Mouse (Mus musculus) embryonic stem cell, embryonic (primary cell): ENCODE data around the gene Adgrg3.

Experiments used
- CTCF ChIA-PET, 4 experiments: fragments of 300-600 bp in 2 of 4; fragments of 350-600 bp in 2 of 4; sonication (Branson Sonifier 250); formaldehyde crosslinking; loops; one replicate each; lab custom pipeline; 2022; ENCODE audit warnings: inconsistent platforms in 2 of 4; lab: Charles Lee
- POLR2A ChIA-PET, 4 experiments: fragments of 300-600 bp in 2 of 4; fragments of 350-600 bp in 2 of 4; sonication (Branson Sonifier 250); formaldehyde crosslinking; loops; one replicate each; lab custom pipeline; 2022; ENCODE audit warnings: antibody characterized with exemption in 4 of 4, inconsistent platforms in 1 of 4; lab: Charles Lee

Gene Adgrg3

DNA sequence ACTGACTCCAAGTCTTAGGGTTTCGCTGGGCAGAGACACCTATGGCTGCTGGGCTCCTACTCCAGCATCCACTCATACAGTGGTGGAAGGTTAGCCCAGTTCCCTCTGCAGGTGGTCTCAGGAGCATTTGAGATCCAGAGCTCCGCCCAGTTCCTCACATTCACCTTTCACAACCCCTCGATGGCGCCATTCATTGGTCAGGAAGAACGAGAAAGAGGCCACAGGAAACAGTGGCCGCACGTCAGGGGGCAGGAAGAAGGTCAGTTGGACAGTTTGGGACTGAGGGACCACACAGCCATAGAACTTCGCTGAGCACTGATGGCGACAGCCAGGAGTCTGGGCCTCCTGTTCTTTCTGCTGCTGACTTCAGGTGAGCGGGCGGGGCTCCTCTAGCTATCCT, at the start of gene Adgrg3:
TSS of gene Adgrg3 (plus strand) at position 242 of the 400 bp plus-strand sequence.
- POLR2A ChIA-PET: no interaction called here
- CTCF ChIA-PET: interaction anchor here in 1 of 4 experiments (0.6 kb wide), 1 partner anchor 43 kb away, joined by 4 read pairs; the partner anchor contains the start of gene Adgrg1

GRCm38 (mm10) chr8:94973270-94973669, 44.2 kb upstream of the Adgrg3 start:
- ChIA-PET POLR2A (interaction anchor here in 1 of 4 experiments (1.1 kb wide), 1 partner anchor 49 kb away, joined by 3 read pairs; the partner anchor contains the start of gene Adgrg5), CTCF (interaction anchor here in 2 of 4 experiments (0.7 to 2.2 kb wide), 5 partner anchors 18 to 282 kb away, joined by 3 to 7 read pairs (median 6); no protein-coding TSS in a partner anchor)

GRCm38 (mm10) chr8:94973786-94974185, 43.7 kb upstream of the Adgrg3 start:
- ChIA-PET POLR2A (interaction anchor here in 2 of 4 experiments (0.7 to 1.1 kb wide), 3 partner anchors 9 to 75 kb away, joined by 3 to 4 read pairs (median 3); partner anchors contain the start of gene Adgrg5 (in 1 of the 2)), CTCF (interaction anchor here in 2 of 4 experiments (0.7 to 2.2 kb wide), 5 partner anchors 19 to 281 kb away, joined by 3 to 7 read pairs (median 6); no protein-coding TSS in a partner anchor)

GRCm38 (mm10) chr8:94974467-94975165, 42.9 kb upstream of the Adgrg3 start, which contains the start of gene Adgrg1:
TSS of gene Adgrg1 (plus strand) at chr8:94974751.
- POLR2A ChIA-PET: interaction anchor here (0.7 to 4.5 kb wide), 8 partner anchors 8 to 167 kb away, joined by 3 to 24 read pairs (median 3); partner anchors contain the start of gene Adgrg5 (in 1 of the 4)

DNA sequence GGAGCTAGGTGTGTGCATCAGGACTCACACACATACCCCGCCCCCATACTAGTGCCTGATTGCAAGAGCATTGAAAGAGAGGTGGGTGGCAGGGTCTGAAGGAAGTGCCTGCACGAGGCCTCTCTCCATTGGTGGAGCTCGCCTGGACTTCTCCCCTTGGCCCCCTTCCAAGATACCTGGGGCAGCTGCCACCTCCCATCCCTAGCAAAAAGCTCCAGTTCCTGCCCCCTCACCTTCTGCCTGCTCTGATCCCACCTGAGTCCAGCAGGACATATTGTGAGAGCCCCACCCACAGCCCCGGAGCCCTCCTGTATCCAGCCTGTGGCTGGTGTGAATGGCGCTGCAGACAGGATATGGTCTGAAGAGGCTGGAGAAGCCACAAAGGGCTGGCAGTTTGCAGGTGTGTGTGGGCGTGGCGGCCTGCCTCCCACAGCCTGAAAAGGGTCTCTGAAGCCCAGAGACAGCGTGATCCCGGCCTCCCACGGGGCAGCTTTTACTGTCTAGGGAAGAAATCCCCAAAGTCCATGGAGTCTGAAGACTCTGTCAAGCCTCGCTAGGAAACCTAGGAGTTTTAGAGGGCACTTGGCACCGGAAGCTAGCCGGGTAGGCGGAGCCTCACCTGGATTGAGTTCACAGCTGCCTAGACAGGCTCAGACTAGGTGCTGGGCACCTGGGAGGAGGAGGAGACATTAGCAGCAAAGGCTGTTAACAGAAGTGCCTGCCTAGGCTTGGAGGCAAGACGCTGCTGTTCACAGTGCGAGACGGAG, 40.7 kb upstream of the Adgrg3 start:
- POLR2A ChIA-PET: interaction anchor here (0.5 to 4.5 kb wide), 20 partner anchors 8 to 117 kb away, joined by 3 to 24 read pairs (median 4); partner anchors contain the start of gene Katnb1 (in 1 of the 4)
- CTCF ChIA-PET: interaction anchor here (0.5 to 3.8 kb wide), 16 partner anchors 8 to 278 kb away, joined by 3 to 21 read pairs (median 4); no protein-coding TSS in a partner anchor

More at GRCm38 (mm10) chr8:94974467-94975165, 42.9 kb upstream of the Adgrg3 start, which contains the start of gene Adgrg1:
- CTCF ChIA-PET: interaction anchor here in 3 of 4 experiments (0.5 to 2.2 kb wide), 8 partner anchors 9 to 67 kb away, joined by 3 to 7 read pairs (median 5); partner anchors contain the start of gene Adgrg3 (in 1 of the 3)

DNA sequence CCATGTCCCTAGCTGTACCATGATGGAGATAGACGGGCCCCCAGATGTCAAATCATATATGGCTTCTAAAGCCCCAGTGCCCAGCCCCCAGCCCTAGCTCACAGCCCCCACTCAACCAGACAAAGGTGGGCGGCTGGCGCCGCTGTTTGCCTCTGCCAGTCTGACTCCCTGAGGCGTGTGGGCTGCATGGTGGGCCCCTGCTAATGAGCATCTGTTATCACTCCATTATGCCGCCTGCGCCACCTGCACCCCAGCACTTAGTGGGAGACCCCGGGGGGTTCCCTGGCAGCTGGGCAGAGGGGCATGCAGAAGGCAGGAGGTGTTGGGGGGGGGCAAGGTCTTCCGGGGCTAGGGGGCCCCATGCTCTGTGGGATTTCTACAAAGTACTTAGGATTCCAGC, 39.4 kb upstream of the Adgrg3 start:
- CTCF ChIA-PET: interaction anchor here in 3 of 4 experiments (0.6 to 3.8 kb wide), 9 partner anchors 9 to 274 kb away, joined by 3 to 21 read pairs (median 4); no protein-coding TSS in a partner anchor

DNA sequence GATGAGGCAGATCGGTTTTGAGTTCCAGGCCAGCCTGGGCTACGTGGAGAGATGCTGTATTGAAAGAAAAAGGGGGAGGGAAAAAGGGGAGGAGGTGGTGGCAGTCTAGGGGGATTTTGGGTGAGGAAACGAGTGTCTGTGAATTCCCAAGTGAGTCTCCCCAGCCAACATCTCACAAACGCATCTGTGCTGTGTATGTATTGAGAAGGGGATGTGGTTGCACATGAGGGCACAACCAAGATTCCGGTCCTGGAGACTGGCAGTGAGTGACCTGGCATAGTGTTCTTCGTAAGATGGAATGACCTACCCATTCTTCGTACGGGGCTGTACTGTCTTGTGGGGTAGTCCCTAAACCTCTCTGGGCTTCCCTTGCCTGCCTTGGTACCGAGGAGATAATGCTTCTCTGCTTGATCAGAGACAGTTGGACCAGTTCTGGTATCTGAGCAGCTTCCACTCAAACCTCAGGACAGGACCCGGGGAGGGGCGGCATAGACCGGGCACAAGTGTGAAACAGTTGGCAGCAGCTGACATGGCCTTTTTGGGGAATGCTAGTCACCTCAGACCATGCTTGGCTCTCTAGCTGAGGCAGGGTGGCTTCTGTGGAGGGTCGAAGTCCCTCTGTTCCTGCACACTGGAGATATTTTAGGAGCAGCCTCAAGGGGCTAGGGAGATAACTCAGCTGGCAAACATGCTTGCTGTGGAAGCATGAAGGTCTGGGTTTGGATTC, 38.7 kb upstream of the Adgrg3 start:
- ChIA-PET CTCF (interaction anchor here in 3 of 4 experiments (0.9 to 3.8 kb wide), 5 partner anchors 10 to 29 kb away, joined by 3 to 21 read pairs (median 4); no protein-coding TSS in a partner anchor), POLR2A (interaction anchor here in 2 of 4 experiments (2.1 to 4.5 kb wide), 3 partner anchors 10 to 22 kb away, joined by 5 to 24 read pairs (median 7); no protein-coding TSS in a partner anchor)

More for the DNA sequence above, 39.4 kb upstream of the Adgrg3 start:
- POLR2A ChIA-PET: interaction anchor here in 3 of 4 experiments (0.6 to 4.5 kb wide), 9 partner anchors 8 to 29 kb away, joined by 4 to 24 read pairs (median 7); no protein-coding TSS in a partner anchor

DNA sequence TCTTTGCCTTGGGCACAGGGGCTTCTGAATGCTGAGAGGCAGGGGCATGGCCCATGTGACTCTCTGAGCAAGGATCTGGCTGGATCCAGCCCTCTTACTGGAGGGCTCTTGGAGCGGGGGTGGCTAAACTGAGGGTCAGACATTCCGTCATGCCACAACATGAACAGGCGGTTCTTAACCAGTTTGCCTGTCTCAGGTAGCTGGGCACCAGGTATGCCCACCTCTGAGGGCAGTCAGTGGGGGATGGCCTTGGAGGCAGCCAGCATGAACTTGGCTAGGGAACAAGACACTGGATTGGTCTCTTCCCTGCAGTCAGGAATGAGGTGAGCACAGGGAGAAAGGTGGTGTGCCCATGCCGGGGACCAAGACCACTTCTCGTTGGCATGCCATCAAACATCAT, 37.3 kb upstream of the Adgrg3 start:
- CTCF ChIA-PET: interaction anchor here in 2 of 4 experiments (0.5 to 0.7 kb wide), 3 partner anchors 20 to 488 kb away, joined by 3 to 7 read pairs (median 3); no protein-coding TSS in a partner anchor
- POLR2A ChIA-PET: no interaction called here

- ChIA-PET POLR2A (interaction anchor here in 1 of 4 experiments (0.9 kb wide), 1 partner anchor 20 kb away, joined by 3 read pairs; no protein-coding TSS in a partner anchor), CTCF (interaction anchor here (0.5 to 1.9 kb wide), 7 partner anchors 19 to 489 kb away, joined by 3 to 8 read pairs (median 4); no protein-coding TSS in a partner anchor)
Observed at GRCm38 (mm10) chr8:94980976-94981375, 36.5 kb upstream of the Adgrg3 start.

- POLR2A ChIA-PET: interaction anchor here in 1 of 4 experiments (0.9 kb wide), 1 partner anchor 19 kb away, joined by 3 read pairs; no protein-coding TSS in a partner anchor
- CTCF ChIA-PET: interaction anchor here in 3 of 4 experiments (0.9 to 1.9 kb wide), 4 partner anchors 19 to 32 kb away, joined by 3 to 8 read pairs (median 4); no protein-coding TSS in a partner anchor
Observed at GRCm38 (mm10) chr8:94981848-94982247, 35.6 kb upstream of the Adgrg3 start.

DNA sequence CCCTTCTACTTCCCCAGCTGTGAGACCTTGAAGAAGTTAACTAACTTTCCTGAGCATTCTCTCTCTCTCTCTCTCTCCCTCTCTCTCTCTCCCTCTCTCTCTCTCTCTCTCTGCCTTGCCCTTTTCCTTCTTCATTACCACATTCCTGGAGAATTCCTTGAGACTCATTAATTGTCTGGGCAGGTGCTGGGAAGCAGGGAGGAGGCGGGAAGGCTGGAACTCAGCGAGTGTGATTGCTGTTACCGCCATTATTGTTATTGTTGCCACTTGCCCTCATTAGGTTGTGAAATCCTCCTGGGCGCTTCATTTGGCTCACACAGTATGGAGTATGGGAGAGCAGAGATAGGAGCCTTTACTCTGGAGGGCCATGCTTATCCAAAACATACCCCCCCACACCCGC, 34.3 kb upstream of the Adgrg3 start:
- POLR2A ChIA-PET: interaction anchor here in 1 of 4 experiments (0.7 to 0.8 kb wide), 2 partner anchors 9 to 16 kb away, joined by 4 to 6 read pairs; partner anchors contain the start of gene Adgrg1
- CTCF ChIA-PET: interaction anchor here in 2 of 4 experiments (0.6 to 1.0 kb wide), 3 partner anchors 28 to 33 kb away, joined by 3 to 4 read pairs (median 3); no protein-coding TSS in a partner anchor

- POLR2A ChIA-PET: interaction anchor here in 3 of 4 experiments (0.7 to 1.3 kb wide), 4 partner anchors 9 to 14 kb away, joined by 3 to 4 read pairs (median 4); partner anchors contain the start of gene Adgrg1 (in 1 of the 3)
Observed at GRCm38 (mm10) chr8:94983881-94984516, 33.5 kb upstream of the Adgrg3 start.

DNA sequence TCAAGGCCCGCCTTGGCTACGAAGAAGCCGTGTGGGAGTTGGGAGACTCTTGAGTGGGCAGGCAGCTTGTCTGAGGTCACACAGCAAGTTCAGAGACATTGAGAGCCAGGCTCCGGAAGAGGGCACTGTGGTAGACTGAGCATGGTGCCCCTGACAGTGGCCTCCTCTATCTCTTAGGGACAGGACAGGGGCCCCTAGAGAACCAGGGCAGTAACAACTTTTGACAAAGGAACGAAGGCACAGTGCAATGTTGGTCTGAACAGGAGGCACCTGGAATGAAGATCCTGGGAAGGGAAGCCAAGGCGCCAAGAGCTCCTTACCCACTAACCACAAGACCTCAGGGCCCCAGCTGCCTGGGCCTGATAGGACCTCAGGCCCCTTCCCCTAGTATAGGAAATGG, 32.5 kb upstream of the Adgrg3 start:
- POLR2A ChIA-PET: interaction anchor here in 2 of 4 experiments (1.3 to 1.8 kb wide), 2 partner anchors 8 to 13 kb away, joined by 4 to 7 read pairs; no protein-coding TSS in a partner anchor
- CTCF ChIA-PET: interaction anchor here in 2 of 4 experiments (0.6 to 3.4 kb wide), 5 partner anchors 17 to 250 kb away, joined by 3 to 10 read pairs (median 4); no protein-coding TSS in a partner anchor

More at GRCm38 (mm10) chr8:94983881-94984516, 33.5 kb upstream of the Adgrg3 start:
- CTCF ChIA-PET: interaction anchor here in 3 of 4 experiments (0.5 to 3.4 kb wide), 5 partner anchors 9 to 1139 kb away, joined by 3 to 10 read pairs (median 4); partner anchors contain the start of gene Adgrg1 (in 1 of the 3)

DNA sequence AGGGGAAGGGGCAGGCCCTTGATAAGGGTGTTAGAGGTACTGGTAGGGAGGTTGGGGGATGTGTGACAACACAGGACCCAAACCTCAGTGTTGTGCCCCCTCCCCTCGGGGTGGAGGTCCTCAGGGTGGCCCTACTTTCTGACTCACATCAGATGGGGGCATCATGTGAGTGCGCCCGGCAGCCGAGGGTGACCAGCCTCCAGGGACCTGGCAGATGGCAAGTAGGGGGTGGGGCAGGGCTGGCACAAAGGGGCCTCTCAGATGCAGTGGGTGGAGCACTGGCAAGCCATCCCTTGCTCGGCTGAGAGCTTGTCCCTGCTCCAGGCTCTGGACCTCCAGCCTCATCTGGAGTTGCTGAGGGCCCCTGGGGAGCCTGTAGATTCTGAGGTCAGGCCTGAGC, 30.8 kb upstream of the Adgrg3 start:
- POLR2A ChIA-PET: interaction anchor here in 2 of 4 experiments (1.0 to 1.8 kb wide), 4 partner anchors 10 to 35 kb away, joined by 3 to 7 read pairs (median 4); no protein-coding TSS in a partner anchor
- CTCF ChIA-PET: interaction anchor here in 3 of 4 experiments (0.7 to 3.4 kb wide), 3 partner anchors 9 to 37 kb away, joined by 3 to 10 read pairs (median 4); no protein-coding TSS in a partner anchor

DNA sequence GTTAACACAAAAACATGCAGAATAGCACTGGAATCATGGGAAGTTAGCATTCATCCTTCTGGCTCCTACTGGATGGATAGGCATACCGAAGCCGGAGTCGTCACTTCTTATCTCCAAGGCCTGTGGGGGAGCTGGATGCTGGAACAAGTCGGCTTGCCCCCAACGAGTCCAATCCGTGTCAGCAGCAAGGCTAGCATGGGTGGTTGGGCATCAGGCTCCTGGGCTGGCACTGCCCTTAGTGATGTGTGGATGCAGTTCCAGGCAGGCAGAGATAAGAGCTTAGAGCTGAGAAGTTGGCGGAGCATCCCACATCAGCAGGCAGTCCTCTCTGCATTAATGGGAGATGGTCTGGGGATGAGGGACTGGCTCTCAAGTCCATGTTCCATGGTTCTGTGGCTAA, 29.9 kb upstream of the Adgrg3 start:
- CTCF ChIA-PET: interaction anchor here in 2 of 4 experiments (0.6 to 1.2 kb wide), 3 partner anchors 10 to 435 kb away, joined by 3 to 4 read pairs (median 3); no protein-coding TSS in a partner anchor
- POLR2A ChIA-PET: interaction anchor here in 2 of 4 experiments (0.6 to 1.0 kb wide), 2 partner anchors 13 to 33 kb away, joined by 3 to 7 read pairs; no protein-coding TSS in a partner anchor
